Mouse (Mus musculus) liver (tissue): ENCODE results near the gene Ctsc.
"Not testable (repeated sequence)": the region's sequence is repeated elsewhere in the genome, so short reads cannot be mapped to it uniquely, and the experiment has no call there.

Source experiments
- DNase-seq: peaks from one replicate; pipeline ENCODE4 v3.0.0-alpha.2; 2020; ENCODE audit warnings: mixed read lengths

The Ctsc gene

GRCm38 (mm10) chr7:88277858-88278627, at the start of gene Ctsc:
Gene Ctsc, plus strand, starts transcription at chr7:88278085.
- peak; percentile 83 for DNase-seq

GRCm38 (mm10) chr7:88229051-88229450, 48.8 kb upstream of the Ctsc start:
- DNase-seq = no peak

DNA sequence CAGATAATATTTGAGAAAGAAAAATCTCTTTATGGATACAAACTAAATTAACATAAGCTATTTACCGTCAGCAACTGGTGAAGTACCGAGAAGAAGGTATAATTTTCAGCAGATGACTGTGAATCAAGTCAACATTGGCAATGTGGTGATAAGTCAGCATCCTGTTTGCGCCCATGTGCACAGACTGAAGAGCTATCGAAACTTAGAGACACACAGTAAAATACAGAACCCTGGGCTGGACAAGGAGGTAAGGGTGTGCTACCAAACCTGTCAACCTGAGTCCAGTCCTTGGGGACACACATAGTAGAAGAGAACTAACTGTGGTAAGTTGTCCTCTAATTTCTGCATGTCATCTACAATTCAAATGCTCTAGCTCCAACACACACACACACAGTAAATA, 47.8 kb upstream of the Ctsc start:
- no peak for DNase-seq

DNA sequence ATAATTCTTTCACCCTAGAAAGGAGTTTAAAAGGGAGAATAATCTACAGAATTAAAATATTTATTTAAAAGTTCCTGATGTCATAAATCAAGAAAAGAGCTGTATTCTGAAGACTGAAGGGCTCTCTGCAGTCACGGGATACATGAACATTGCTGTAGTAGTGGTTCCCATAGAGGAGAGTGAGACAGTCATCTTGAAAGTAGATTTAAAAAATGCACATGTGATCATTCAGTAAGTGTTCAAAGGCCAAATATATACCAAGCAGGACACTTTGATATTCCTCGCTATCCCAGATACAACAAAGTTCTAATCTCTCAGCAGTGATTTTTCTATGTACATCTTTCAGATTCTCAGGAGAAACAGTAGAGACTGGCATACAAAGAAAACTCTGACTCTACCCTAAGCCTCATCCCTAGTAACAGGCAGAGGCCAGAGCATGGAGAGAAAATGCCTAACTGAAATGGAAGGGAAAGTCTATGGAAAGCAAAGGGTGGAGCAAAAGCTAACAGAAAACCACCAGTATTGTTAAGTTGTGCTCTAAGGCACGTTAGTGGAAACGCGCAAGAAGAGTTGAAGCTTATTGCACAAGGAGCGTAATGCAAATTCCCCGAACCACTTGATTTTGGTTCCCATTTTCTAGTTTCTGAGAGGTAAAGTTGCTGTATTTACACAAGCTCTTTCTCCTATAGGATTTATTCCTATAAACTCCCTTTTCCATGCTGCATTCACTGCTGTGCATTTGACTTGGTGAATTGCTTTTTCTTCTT, 46.9 kb upstream of the Ctsc start:
- DNase-seq = no peak

GRCm38 (mm10) chr7:88243059-88243458, 34.8 kb upstream of the Ctsc start:
- no peak for DNase-seq

- DNase-seq = no peak
Observed at GRCm38 (mm10) chr7:88244462-88244861, 33.4 kb upstream of the Ctsc start.

GRCm38 (mm10) chr7:88250380-88250779, 27.5 kb upstream of the Ctsc start:
- DNase-seq = not testable (repeated sequence)

- DNase-seq = no peak
Observed at GRCm38 (mm10) chr7:88251535-88251934, 26.4 kb upstream of the Ctsc start.

GRCm38 (mm10) chr7:88252129-88252528, 25.8 kb upstream of the Ctsc start:
- no peak for DNase-seq

GRCm38 (mm10) chr7:88254884-88255283, 23.0 kb upstream of the Ctsc start:
- no peak for DNase-seq

GRCm38 (mm10) chr7:88259155-88259925, 18.5 kb upstream of the Ctsc start:
- DNase-seq = no peak

DNA sequence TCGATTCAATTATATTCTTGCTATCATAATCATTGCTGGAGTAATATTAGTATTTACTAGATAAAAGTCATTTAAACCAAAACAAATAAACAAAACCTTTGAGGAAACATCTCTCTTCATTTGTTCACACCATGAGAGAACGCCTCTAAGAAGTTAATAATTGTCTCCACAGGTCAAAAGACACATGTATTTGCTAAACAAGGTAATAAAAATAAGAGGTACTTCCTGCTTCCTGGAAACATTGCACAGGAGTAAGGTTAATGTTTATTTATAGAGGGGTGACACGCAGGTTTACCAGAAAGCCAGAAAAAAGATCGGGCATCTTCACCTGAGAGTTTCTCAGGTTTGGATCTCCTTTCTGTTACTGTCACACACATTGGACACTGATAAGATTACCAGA, 16.1 kb upstream of the Ctsc start:
- DNase-seq = no peak

DNA sequence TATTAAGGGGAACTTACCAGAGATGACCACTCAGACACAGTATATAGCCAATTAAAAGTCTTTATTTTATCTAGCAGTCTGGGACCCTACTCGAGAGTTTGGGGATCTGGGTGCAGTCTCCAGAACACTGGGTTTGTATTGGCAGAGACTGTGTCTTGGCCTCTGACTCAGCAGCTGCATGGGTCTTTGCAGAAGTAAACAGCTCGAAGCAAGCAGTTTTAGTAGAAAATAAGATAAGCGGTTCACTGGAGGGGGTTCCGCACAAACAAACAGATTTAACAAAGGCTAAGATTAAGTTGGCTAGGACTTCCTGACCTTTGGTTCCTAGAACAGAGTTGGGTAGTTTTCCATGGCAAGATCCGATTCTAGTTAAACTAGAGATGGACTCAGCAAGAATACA, 13.0 kb upstream of the Ctsc start:
- no peak for DNase-seq

DNA sequence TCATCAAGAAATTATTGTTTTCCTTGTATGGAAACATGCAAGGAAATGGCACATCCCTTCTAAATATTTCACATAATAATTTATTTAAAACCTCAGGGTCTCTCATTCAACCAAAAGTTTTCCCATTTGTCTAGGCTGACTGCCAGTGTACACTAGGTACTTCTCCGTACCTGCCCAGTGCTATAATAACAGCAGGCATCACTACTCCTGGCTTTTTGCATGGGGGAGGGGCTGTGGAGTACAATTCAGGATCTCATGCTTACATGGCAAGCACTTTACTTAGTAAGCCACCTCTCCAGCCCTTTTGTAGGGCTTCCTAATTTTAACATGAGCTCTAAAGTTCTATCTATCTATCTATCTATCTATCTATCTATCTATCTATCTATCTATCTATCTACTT, 8.0 kb upstream of the Ctsc start:
- DNase-seq = no peak

DNA sequence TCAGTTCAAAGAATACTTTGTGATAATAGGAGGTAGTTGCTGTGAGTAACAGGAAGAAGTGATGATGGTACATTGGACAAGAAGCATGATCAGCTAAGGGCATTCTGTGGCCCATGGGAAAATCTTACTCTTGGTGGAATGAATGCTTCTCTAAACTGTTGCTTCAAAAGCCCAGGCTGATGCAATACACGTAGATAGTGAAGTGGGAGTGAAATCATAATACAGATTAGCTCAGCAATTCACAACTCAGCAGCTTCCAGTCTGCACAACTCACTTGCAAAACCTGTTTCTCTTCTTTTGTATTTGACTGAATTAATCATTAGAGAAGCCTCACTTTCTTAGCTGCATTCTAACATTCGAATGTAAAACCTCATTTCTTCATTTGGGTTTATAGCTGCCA, 6.4 kb upstream of the Ctsc start:
- no peak for DNase-seq

DNA sequence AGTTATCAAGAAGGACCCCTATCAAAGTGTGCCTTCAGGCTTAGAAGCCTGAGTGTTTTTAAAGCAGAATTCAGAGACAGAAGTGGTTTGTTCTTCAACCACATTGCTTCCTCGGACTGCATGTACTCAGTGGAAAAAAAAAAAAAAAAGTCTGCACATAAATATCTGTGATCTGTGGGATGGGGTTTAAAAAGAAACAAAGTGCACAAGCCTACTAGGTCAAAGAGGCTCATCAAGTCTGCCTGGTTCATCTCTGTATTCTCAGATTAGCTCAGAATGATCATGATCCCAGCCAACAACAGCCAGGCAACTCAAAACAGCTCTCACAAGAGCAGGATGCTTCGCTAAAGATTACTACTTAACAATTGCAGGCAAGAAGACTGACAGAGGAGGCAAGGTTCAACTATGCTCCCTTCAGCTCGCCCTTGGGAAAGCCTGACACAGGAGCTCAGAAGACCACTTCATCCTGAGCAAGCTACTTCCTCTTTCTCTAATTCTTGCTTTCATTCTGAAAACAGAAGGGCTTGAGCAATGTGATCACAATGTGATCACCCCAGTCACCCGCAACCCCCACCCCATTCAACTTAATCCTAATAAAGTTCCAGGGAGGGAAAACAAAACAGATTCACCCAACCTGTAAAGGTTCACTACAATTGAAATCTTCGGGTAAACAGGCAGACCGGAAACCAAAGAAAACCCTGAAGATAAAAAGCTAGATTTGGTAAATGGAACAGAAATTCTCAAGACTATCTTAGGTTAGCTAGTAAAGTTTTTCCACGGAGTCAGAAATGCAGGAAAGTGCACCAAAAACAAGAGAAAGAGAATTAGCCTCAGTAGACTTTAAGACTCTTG, 745 bp upstream of the Ctsc start:
- no peak for DNase-seq

GRCm38 (mm10) chr7:88278628-88279196, 827 bp downstream of the Ctsc start:
- no peak for DNase-seq

GRCm38 (mm10) chr7:88285276-88285675, 7.4 kb downstream of the Ctsc start:
- DNase-seq = no peak

- DNase-seq = no peak
Observed at GRCm38 (mm10) chr7:88291036-88291435, 13.2 kb downstream of the Ctsc start.

DNA sequence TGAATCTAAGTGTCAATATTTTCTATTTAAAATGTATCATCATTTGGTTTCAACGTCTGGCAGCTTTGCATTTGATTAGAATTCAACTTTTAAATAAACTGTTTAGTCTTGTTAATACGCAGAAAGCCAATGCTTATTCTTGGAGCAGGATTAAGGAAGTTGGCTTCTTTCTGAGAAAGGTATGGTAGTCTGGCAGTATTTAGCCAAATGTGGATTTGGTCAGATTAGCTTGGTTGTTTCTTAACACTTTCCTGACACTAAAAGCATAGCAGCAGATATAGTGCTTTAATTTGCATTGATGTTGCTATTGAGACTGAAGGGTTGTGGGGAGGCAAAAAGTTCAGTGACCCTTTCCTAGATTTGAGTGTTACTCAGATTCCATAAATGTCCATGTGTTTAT, 14.2 kb downstream of the Ctsc start:
- no peak for DNase-seq

DNA sequence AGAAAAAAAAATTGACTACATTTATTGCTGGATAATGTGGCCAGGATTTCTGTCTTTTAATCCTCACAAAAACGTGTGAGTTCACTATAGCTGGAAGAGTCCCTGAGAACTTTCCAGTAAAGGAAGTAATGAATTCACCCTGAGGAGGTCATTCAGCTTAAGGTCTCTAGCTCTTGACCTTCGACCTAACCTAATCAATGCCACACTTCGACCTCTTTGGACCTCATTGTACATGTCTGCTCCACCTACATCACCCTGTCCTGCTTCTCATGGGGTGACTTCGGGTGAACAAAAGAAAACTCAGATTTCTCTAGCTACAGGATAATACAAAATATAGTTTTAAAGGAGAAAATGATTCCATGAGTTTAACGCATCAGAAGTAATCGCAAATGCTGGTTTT, 16.0 kb downstream of the Ctsc start:
- DNase-seq = no peak

GRCm38 (mm10) chr7:88295989-88296388, 18.1 kb downstream of the Ctsc start:
- no peak for DNase-seq
